ENCODE assay signal across 15 mouse cellular contexts in the genomic region with DNA sequence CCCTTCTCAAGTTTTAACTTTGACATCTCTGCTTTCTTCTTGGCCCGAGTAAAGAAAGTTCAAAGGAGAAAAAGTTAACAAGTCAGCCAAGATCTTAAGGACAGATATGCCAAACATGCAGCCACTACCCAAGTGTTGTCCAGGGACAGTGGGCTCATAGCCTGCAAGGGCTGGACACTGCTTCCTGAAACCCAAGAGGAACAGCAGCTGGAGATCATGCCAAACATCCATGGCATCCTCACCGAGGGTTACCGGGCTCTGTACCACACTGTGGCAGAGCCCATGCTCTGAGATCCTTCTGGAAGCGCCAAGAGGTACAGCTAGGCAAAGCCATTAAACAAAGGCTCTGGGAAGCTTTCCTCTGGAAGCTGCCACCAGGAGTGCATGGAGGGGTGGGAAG.
"Had no signal": no experiment of that assay in that cellular context is flagged by ENCODE, and none has a peak within 500 bp of the region (broad histone marks: within the 10 kb centered on the region; RNA-seq: fewer than 3 reads in every experiment).

No protein-coding gene starts in this region.

- ATAC-seq: midbrain, embryonic 13.5 days; midbrain, embryonic 16.5 days had no signal

- DNase-seq: kidney, adult 18-20 months; kidney, adult 9 months; kidney, postnatal 14 days; kidney, postnatal 4 days; layer of hippocampus, adult 9-11 months; liver, embryonic 13.5 days; lung, adult 2 months; lung, postnatal 14 days; lung, postnatal 4 days; retina, postnatal 1 day; right cerebral cortex, postnatal 25 days; thymus, adult 18-20 months; thymus, postnatal 36 days had no signal
